Mouse (Mus musculus) embryo, embryonic 10.5 days (tissue): ENCODE data around the gene Slc26a1.

Experiments
- DNase-seq: peaks from one replicate; pipeline ENCODE4 v3.0.0-alpha.2; 2015; ENCODE audit warnings: low spot score

Slc26a1 gene

GRCm38 (mm10) chr5:108675251-108675816 lies at the start of gene Slc26a1:
Slc26a1 (minus strand) TSS chr5:108675569.
- DNase-seq = no peak

- no peak for DNase-seq
Observed at GRCm38 (mm10) chr5:108724006-108724405, 48.6 kb upstream of the Slc26a1 start.

GRCm38 (mm10) chr5:108719761-108720160 lies 44.4 kb upstream of the Slc26a1 start:
- DNase-seq = no peak

GRCm38 (mm10) chr5:108718051-108718450 lies 42.7 kb upstream of the Slc26a1 start:
- no peak for DNase-seq

GRCm38 (mm10) chr5:108715974-108716373 lies 40.6 kb upstream of the Slc26a1 start:
- DNase-seq = no peak

GRCm38 (mm10) chr5:108714149-108714548 lies 38.8 kb upstream of the Slc26a1 start:
- DNase-seq = no peak

- DNase-seq = no peak
Observed at GRCm38 (mm10) chr5:108713691-108714090, 38.3 kb upstream of the Slc26a1 start.

- DNase-seq = no peak
Observed at GRCm38 (mm10) chr5:108713096-108713495, 37.7 kb upstream of the Slc26a1 start.

- no peak for DNase-seq
Observed at GRCm38 (mm10) chr5:108711968-108712367, 36.6 kb upstream of the Slc26a1 start.

- no peak for DNase-seq
Observed at GRCm38 (mm10) chr5:108708981-108709731, 33.8 kb upstream of the Slc26a1 start.

GRCm38 (mm10) chr5:108708419-108708818 lies 33.0 kb upstream of the Slc26a1 start:
- no peak for DNase-seq

- no peak for DNase-seq
Observed at GRCm38 (mm10) chr5:108707758-108708157, 32.4 kb upstream of the Slc26a1 start.

GRCm38 (mm10) chr5:108703754-108704626 lies 28.6 kb upstream of the Slc26a1 start:
- DNase-seq = no peak

GRCm38 (mm10) chr5:108701341-108702021 lies 26.1 kb upstream of the Slc26a1 start:
- DNase-seq = no peak

- DNase-seq = no peak
Observed at GRCm38 (mm10) chr5:108700346-108700745, 25.0 kb upstream of the Slc26a1 start.

GRCm38 (mm10) chr5:108697341-108697753 lies 22.0 kb upstream of the Slc26a1 start:
- DNase-seq = peak; percentile 82

GRCm38 (mm10) chr5:108696542-108696941 lies 21.2 kb upstream of the Slc26a1 start:
- DNase-seq = no peak

GRCm38 (mm10) chr5:108695861-108696260 lies 20.5 kb upstream of the Slc26a1 start:
- no peak for DNase-seq

GRCm38 (mm10) chr5:108694352-108695261 lies 19.2 kb upstream of the Slc26a1 start:
- peak; percentile 62 for DNase-seq

- peak; percentile 95 for DNase-seq
Observed at GRCm38 (mm10) chr5:108693872-108694288, 18.5 kb upstream of the Slc26a1 start.

GRCm38 (mm10) chr5:108692271-108692670 lies 16.9 kb upstream of the Slc26a1 start, which contains the start of gene Fgfrl1:
Fgfrl1 (plus strand) TSS chr5:108692382.
- DNase-seq = peak; percentile 66
